Mouse (Mus musculus): ENCODE results near the gene Stat4.

GRCm38 (mm10) chr1:51964647-51965046 lies 22.3 kb upstream of the Stat4 start:
- TF ChIP-seq TAL1 (IDR thresholded peaks at IDR 0.05; ENCODE audit: low read length) (no peak), GATA1 (IDR thresholded peaks at IDR 0.05; ENCODE audit: low read length) (no peak)

All from erythroblast, embryonic 14.5 days (primary cell).